Mouse (Mus musculus) heart, postnatal 4 days (tissue): ENCODE results near the gene Prcd. TPM values are rescaled to one million over a fixed set of nuclear protein-coding genes. Genes with fewer than 3 reads are reported as not detected.

ENCODE experiments used
- DNase-seq: peaks from one replicate; pipeline ENCODE4 v3.0.0; 2021
- total RNA-seq, 2 experiments: library from RNA; stranded (reverse); gene quantifications; 2 replicates each; pipeline ENCODE4 v1.2.3; 2021

Prcd gene
- total RNA-seq, 2 experiments from 2014 or later = 1.1 to 1.5 TPM

- peak; percentile 66 for DNase-seq
Observed at GRCm38 (mm10) chr11:116694250-116695193, 41.2 kb downstream of the Prcd start.

DNA sequence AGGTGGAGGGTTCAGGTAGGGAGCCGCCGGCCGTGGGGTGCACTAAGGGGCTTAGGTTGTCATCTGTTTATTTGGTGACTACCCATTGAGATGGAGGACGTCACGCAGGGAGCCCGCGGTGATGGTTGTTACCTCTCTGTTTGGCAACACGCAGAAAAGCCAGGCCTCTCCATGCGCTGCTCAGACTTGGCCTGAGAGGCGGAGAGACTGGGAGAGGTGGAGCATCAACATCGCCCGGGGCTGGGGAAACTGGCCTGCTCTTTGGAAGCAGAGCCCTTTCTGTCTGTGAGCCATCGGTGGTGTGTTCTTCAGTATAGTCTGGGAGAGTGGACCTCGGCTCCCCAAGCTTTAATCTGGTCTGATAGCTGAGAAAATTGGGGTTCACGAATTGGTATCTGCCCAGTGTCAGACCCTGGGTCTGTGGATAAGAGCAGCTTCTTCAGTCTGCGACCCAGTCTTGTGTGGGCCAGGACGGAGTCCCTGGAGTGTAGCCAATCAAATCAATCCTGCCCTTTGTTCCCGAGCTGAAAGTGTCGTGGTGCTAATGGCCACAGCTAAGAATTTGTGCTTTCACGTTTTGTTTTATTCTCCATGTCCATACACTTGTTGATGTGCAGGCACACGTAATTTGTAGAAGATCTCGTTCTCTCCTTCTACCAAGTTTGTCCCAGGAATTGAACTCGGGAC, 42.0 kb downstream of the Prcd start:
- peak; percentile 42 for DNase-seq

DNA sequence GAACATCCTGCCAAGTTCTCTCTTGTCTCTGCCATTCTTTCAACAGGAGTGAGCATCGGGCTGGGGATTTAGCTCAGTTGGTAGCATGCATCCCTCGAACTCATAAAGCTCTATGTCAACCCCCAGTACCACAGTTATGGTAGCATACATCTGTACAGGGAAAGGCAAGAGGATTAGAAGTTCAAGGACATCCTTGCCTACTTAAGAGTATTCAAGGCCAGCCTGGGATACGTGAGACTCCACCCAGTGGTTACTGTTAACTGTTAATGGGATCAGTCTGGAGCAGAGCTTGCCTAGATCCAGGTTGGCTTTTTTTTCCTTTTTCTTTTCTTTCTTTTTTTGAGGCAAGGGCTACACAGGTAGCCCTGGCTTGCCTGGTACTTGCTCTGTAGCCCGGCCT, 43.1 kb downstream of the Prcd start:
- DNase-seq = no peak

GRCm38 (mm10) chr11:116697521-116697920, 44.2 kb downstream of the Prcd start:
- no peak for DNase-seq

DNA sequence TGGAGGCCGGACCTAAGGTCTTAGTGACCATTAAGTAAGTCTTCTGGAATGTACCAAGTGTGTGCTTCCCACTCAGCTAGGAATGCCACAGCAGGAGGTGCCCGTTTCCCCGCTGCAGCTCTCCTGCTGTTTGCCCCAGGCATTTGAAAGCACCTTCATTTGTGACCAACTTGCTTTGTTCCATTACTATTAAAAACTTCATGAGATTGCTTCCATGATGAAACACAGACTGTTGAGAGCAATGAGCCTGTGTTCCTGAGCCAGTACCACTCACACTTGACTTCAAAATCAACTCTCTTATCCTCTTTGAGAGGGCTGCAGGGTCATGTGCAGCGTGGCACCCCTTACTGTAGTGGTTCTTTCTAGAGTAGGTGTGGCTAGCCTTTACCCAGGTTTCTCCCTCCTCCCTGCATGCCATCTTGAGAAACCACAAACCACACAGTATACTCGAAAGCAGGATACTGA, 48.1 kb downstream of the Prcd start:
- no peak for DNase-seq

- no peak for DNase-seq
Observed at GRCm38 (mm10) chr11:116704336-116705035, 51.2 kb downstream of the Prcd start.

DNA sequence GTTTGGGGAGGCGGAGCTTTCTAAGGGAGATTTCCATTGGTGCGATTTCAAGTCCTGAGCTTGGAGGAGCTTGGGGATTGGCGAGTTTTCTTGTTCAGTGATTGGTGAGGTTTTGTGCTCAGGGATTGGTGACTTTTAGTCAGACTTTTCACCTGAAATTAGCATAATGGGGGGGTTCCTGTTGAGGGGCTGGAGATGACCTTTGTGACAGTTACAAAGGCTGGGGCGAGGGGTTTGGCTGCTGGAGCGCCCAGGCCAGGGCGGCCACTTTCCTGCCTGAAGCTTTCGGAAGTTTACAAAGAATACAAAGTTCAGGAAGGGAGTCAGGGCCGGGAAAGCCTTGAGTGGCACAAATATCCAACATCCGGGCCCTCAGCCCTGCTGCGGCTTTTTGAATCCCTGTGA, 51.9 kb downstream of the Prcd start:
- no peak for DNase-seq

DNA sequence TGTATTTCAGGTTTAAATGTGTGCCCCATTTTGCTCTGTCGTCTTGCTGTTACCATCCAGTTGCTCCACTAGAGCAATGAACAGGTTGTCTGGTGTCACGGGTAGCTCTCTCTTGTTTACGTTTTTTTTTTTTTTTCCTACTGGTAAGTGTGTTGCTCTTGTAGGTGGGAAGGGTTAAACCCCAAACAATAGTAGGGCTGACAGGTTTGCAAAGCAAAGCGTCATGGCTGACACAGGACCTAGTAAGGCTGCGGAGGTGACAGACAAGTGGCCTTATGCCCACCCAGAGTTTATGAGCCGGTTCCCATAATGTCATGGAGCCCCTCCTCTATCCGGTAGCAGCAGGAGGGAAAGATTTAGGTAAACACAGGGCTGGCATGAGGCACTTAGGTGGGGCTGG, 53.0 kb downstream of the Prcd start:
- DNase-seq = no peak

DNA sequence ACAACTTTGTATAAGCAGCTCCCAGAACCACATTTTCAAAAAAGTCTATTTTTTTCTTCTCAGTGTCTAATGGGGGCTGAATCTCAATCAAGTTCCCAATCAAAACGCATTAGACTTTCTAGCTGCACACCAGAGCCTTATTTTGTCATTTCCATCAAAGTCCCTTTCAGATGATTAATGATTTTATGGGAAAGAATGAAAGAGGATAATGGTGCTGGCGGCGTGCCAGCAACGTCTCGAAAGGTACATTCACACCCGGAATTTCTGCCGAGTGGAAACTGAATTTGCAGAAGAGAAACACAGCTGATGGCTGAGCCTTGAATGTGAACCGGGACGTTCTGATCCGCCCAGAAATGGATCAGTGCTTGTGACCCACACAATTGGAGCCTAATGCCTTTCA, 56.8 kb downstream of the Prcd start:
- DNase-seq = no peak

DNA sequence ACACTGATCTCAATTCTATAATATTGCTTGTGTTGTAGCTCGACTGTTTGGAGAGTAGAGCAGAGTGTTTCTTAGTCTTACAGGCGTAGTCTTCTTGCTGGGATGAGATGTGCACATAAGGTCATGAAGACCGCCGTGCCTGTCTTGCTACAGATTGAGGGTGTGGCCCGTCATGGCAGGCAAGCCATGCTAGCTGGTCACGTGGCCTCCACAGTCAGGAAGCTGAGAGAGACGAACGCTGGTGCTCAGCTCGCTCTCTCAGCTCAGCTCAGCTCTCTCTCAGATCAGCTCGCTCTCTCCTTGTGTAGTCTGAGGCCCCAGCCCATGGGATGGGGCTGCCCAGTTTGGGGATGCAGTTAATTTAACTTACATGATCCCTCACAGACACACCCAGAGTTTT, 57.5 kb downstream of the Prcd start:
- no peak for DNase-seq

GRCm38 (mm10) chr11:116714052-116714451, 60.7 kb downstream of the Prcd start:
- DNase-seq = no peak

Other genes starting within 250 kb of the Prcd start
- 10 to 100 TPM; 11.9 to 12.4 TPM for gene Rnf157, start 240.5 kb upstream of the Prcd start, total RNA-seq
- 10 to 100 TPM; 52.8 to 55.5 TPM for gene Ubald2, start 219.4 kb upstream of the Prcd start, total RNA-seq
- under 1 TPM in 1 of 2 experiments, not detected in 1; 0.05 TPM for gene Qrich2, start 187.3 kb upstream of the Prcd start, total RNA-seq
- 10 to 100 TPM; 53.6 to 55.5 TPM for gene Prpsap1, start 159.3 kb upstream of the Prcd start, total RNA-seq
- gene Sphk1, start 122.6 kb upstream of the Prcd start, total RNA-seq = 1 to 10 TPM; 4.6 to 5.1 TPM
- gene Ube2o, start 72.1 kb upstream of the Prcd start, total RNA-seq = 10 to 100 TPM; 29.1 to 33.8 TPM
- gene Aanat, start 67.1 kb upstream of the Prcd start, total RNA-seq = not detected
- gene Rhbdf2, start 26.5 kb upstream of the Prcd start, total RNA-seq = 10 to 100 TPM; 16.4 to 17.5 TPM
- 10 to 100 TPM; 46.2 to 57.9 TPM for gene Cygb, start 779 bp downstream of the Prcd start, total RNA-seq
- gene St6galnac1, start 122.0 kb downstream of the Prcd start, total RNA-seq = not detected
- gene Mxra7, start 174.5 kb downstream of the Prcd start, total RNA-seq = 10 to 100 TPM; 40.9 to 42.9 TPM
- 10 to 100 TPM; 31.0 to 32.2 TPM for gene Mettl23, start 189.7 kb downstream of the Prcd start, total RNA-seq
- gene Jmjd6, start 189.9 kb downstream of the Prcd start, total RNA-seq = 10 to 100 TPM; 41.2 to 43.3 TPM
- 10 to 100 TPM; 26.9 to 35.6 TPM for gene Mfsd11, start 198.9 kb downstream of the Prcd start, total RNA-seq
- gene Srsf2, start 199.6 kb downstream of the Prcd start, total RNA-seq = 100 to 1,000 TPM; 269 to 299 TPM